Mouse (Mus musculus): ENCODE results near the gene 5530401A14Rik. TPM values are rescaled to one million over a fixed set of nuclear protein-coding genes. Genes with fewer than 3 reads are reported as not detected.

The 5530401A14Rik gene
- polyA plus RNA-seq, 1 experiment = not detected

GRCm38 (mm10) chr11:81937516-81937915 lies 77.0 kb downstream of the 5530401A14Rik start:
- Histone ChIP-seq H3ac (ENCODE audit: control insufficient read depth, insufficient read length, low read depth) (no peak overlapping the region), H3K36me3 (ENCODE audit: control insufficient read depth, insufficient read depth) (no peaks in the 10 kb centered on the region), H3K4me3 (ENCODE audit: insufficient read depth, poor library complexity, severe bottlenecking) (no peak overlapping the region), H3K79me3 (ENCODE audit: low read depth) (no peaks in the 10 kb centered on the region), H3K27me3 (ENCODE audit: control insufficient read depth, insufficient read depth, insufficient read length) (no peaks in the 10 kb centered on the region), H3K79me2 (ENCODE audit: control insufficient read depth, insufficient read depth) (no peaks in the 10 kb centered on the region)
- TF ChIP-seq MYOD1 (IDR thresholded peaks at IDR 0.05; ENCODE audit: control insufficient read depth, insufficient read length, low read depth) = no peak
- TF ChIP-seq FOSL1 (IDR thresholded peaks at IDR 0.05; ENCODE audit: insufficient read depth, low read length, poor library complexity, severe bottlenecking) = no peak

DNA sequence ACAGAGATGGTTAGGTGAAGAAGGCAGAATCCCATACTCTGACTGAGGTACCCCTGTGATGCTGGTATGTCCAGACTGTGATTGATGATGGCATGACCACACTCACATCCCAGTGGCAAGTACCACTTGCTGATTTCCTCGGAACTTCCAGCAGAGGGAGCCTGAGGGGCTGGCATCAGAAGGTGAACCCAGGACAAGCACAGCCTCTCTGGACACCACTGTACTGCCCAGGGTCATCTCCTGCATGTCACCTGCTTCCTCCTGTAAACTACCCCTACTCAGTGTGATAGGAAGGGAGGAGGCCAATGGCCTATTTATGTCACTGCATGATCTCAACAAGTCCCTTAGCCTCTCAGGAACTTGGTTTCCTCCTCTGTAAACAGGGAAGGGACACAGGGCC lies 80.5 kb downstream of the 5530401A14Rik start:
- Histone ChIP-seq H3K4me3 (ENCODE audit: insufficient read depth, poor library complexity, severe bottlenecking) (no peak overlapping the region), H3ac (ENCODE audit: control insufficient read depth, insufficient read length, low read depth) (no peak overlapping the region), H3K27me3 (ENCODE audit: control insufficient read depth, insufficient read depth, insufficient read length) (no peaks in the 10 kb centered on the region), H3K36me3 (ENCODE audit: control insufficient read depth, insufficient read depth) (no peaks in the 10 kb centered on the region), H3K79me3 (ENCODE audit: low read depth) (no peaks in the 10 kb centered on the region), H3K79me2 (ENCODE audit: control insufficient read depth, insufficient read depth) (no peaks in the 10 kb centered on the region)
- TF ChIP-seq CTCF (IDR thresholded peaks at IDR 0.05; ENCODE audit: control insufficient read depth, insufficient read depth, insufficient read length) (peak; percentile 66), USF1 (IDR thresholded peaks at IDR 0.05; ENCODE audit: low read depth) (no peak)

DNA sequence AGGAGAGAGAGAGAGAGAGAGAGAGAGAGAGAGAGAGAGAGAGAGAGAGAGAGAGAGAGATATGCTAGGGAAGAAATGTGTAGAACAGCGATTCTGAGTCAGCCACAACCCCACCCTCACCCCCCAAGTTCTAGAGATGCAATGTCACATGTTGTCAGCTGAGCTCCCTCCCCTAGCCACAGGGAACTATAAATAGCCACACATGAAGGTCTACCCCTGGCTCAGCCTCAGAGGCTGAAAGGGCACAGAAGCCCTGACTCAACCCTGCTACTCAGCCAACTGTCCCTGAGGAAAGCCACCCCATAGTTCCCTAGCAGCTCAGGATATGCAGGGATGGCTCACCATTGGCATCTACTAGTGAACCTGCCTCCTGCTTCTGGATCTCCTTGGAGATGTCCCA lies 81.7 kb downstream of the 5530401A14Rik start:
- Histone ChIP-seq H3K27me3 (ENCODE audit: control insufficient read depth, insufficient read depth, insufficient read length) (no peaks in the 10 kb centered on the region), H3K36me3 (ENCODE audit: control insufficient read depth, insufficient read depth) (no peaks in the 10 kb centered on the region), H3ac (ENCODE audit: control insufficient read depth, insufficient read length, low read depth) (no peak overlapping the region), H3K4me3 (ENCODE audit: insufficient read depth, poor library complexity, severe bottlenecking) (no peak overlapping the region), H3K79me2 (ENCODE audit: control insufficient read depth, insufficient read depth) (no peaks in the 10 kb centered on the region), H3K79me3 (ENCODE audit: low read depth) (no peaks in the 10 kb centered on the region)
- TF ChIP-seq CEBPB (IDR thresholded peaks at IDR 0.05; ENCODE audit: low read depth) (no peak), USF1 (IDR thresholded peaks at IDR 0.05; ENCODE audit: low read depth) (peak; percentile 61), MYOD1 (IDR thresholded peaks at IDR 0.05; ENCODE audit: control insufficient read depth, insufficient read length, low read depth) (no peak), MYOG (IDR thresholded peaks at IDR 0.05; ENCODE audit: control insufficient read depth, extremely low read depth, insufficient read length) (no peak), CTCF (IDR thresholded peaks at IDR 0.05; ENCODE audit: control insufficient read depth, insufficient read depth, insufficient read length) (no peak)

Other genes with a start within 250 kb of the 5530401A14Rik start
- not detected for gene Asic2, start 107.8 kb downstream of the 5530401A14Rik start, polyA plus RNA-seq (2012; fragmentation: generic; extraction: Trizol)
- 31.4 TPM for gene Ccl2, start 174.9 kb downstream of the 5530401A14Rik start, polyA plus RNA-seq (2012; fragmentation: generic; extraction: Trizol)
- not detected for gene Gm17268, start 177.9 kb downstream of the 5530401A14Rik start, polyA plus RNA-seq (2012; fragmentation: generic; extraction: Trizol)
- gene Ccl7, start 185.0 kb downstream of the 5530401A14Rik start, polyA plus RNA-seq (2012; fragmentation: generic; extraction: Trizol) = 14.8 TPM
- gene Ccl11, start 197.2 kb downstream of the 5530401A14Rik start, polyA plus RNA-seq (2012; fragmentation: generic; extraction: Trizol) = 0.04 TPM
- not detected for gene Ccl12, start 241.2 kb downstream of the 5530401A14Rik start, polyA plus RNA-seq (2012; fragmentation: generic; extraction: Trizol)

Measured in C2C12 (cell line).